Mouse (Mus musculus): ENCODE results near the gene Vmn1r67.

Gene Vmn1r67

DNA sequence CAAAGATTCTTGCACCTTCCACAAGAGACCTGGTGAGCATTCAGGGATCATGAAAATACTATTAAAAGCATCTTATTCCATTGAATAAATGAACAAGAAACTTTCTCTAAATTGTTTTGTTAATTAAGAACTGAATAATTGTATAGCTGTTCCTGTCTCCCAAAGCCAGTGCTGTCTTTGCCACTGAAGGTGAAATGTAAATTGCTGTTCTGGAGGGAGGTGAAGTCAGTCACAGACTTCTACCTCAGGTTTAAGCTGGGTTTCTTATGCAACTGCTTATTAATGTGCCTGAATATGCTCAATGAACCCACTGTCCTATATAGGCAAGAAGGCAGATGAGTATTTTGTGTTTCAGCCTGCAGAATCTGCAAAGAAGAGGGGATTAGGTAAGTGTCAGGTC, at the start of gene Vmn1r67:
Gene Vmn1r67, plus strand, starts transcription at position 301 of the 400 bp plus-strand sequence.
- DNase-seq (ENCODE audit: low spot score in 2 of 2): no peak

DNA sequence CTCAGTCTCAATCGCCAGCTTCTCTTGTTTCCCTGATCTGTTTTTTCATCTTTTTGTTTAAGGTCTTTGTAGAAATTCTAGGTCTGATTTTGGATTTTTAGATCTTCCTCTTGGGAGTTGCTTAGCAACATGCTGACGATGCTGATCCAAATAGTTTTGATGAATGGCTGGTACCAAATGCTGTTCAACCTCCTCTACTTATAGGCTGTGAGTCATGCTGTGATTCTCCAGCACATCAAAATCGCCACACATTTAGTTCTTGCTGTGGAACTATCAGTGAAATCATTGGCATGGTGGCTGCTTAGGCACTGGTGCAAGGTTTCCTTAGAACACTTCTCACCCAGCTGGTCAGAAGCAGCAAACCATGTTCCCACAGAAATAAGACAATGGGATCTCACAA, 15.0 kb downstream of the Vmn1r67 start:
- DNase-seq (ENCODE audit: low spot score in 2 of 2): peak; percentile 19 to 40

DNA sequence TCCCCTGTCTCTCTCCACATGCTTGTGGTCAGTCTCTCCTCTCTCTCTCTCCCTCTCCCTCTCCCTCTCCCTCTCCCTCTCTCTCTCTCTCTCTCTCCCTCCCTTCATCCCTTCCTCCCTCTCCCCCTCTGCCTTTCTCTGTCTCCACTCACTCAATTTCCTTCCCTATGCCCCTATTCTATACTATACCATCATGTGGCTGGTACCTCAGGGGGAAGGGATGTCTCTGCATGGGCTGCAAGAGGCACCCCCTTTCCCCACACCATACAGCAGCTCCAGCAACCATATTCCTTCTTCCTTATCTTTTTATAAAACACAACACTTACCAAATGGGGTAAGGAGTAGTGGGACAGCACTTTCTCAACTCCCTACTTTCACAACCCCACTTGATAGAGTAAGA, 36.7 kb downstream of the Vmn1r67 start:
- no peak for DNase-seq (ENCODE audit: low spot score in 2 of 2)

DNA sequence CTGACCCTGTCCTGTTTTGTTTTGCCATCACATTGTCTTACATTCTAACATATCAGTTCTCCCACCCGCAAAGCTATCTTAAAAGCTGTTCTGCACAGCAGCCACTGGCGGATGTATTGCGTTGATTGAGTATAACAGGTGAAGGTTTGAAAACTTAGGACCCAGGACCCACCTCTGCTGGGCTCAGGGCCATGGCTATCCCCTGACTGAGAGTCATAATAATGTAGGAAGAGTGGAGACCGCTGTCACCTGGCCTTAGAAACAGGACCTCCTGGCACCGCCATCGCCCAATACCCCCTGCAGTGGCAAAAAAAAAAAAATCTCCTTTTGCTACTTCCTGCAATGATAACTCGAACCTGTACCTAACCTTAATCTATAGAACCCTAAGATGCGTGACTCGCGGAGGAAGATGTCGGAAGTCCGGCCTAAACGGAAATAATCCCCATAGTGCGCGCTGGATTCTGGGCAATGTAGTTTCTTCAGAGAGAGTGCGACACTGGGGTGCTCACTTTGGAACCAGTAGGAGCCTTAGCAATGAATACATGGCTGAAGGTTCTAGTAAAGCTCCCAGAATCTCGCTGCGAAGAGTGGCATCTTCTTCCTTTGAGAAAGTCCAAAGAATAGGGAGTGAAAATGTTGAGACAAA, 37.6 kb downstream of the Vmn1r67 start:
- peak; percentile 76 for DNase-seq (ENCODE audit: low spot score in 2 of 2)

DNA sequence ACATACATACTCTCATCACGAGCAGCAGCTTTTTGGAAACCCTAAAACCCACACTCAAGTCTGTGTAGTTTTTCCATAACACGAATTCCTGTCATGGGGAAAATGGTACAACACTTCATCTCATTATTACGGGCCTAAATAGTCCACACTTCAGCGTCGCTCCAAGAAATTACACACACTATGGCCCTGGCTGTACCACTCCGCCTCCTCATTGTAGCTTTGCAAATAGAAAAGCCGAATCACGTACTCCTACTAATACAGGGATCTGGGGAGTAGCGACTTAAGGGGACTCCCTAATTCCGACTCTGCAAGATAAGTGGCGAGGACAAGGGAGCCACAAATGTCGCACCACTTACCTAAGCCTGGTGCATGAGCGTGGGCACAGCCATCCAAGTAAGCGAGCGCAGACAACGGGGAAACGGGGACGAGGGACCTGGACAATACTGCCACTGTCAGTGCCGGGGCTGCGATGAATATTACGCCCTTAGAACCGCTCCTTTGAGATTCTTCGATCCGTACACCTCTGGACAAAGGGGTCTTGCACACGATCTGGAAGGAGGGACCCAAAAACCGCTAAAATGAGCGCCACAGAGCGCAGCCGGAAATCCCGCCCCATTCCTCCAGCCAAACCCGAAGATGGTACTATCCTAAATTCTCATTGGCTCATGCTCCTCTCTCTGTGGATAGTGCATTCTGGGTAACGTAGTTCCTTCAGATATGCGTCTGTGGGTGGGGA, 51.8 kb downstream of the Vmn1r67 start, which contains the start of gene Zik1:
Gene Zik1, minus strand, starts transcription at position 609 of the 736 bp plus-strand sequence.
- peak; percentile 87 to 90 for DNase-seq (ENCODE audit: low spot score in 2 of 2)

DNA sequence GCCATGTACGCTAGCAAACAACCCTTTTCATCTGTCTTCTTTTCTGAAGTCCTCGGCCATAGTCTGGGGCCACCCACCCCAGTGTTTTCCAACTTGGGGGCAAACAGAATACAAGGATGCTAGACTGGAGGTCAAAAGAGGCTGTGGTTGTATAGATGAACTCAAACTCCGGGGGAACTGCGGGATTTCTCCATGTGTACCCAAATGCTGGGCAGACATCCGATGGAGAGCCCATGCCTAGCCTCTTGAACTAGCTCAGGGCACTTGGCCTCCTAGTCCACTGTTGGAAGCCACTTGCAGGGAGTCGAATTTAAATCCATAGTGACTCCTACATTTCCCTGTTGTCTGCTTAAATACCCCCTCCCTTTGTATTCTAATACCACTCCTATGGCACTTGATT, 52.4 kb downstream of the Vmn1r67 start:
- DNase-seq (ENCODE audit: low spot score in 2 of 2): no peak
